Mouse (Mus musculus) C2C12 (cell line): ENCODE data around the gene Il9r.

ENCODE experiments used
- CEBPB ChIP-seq: IDR thresholded peaks from one replicate; pipeline ENCODE4 v1.6.1; 2011; ENCODE audit warnings: low read depth, mild to moderate bottlenecking, control low read depth, moderate library complexity
- MAX ChIP-seq: IDR thresholded peaks from one replicate; pipeline ENCODE4 v1.6.1; 2011; ENCODE audit warnings: mild to moderate bottlenecking, control low read depth

DNA sequence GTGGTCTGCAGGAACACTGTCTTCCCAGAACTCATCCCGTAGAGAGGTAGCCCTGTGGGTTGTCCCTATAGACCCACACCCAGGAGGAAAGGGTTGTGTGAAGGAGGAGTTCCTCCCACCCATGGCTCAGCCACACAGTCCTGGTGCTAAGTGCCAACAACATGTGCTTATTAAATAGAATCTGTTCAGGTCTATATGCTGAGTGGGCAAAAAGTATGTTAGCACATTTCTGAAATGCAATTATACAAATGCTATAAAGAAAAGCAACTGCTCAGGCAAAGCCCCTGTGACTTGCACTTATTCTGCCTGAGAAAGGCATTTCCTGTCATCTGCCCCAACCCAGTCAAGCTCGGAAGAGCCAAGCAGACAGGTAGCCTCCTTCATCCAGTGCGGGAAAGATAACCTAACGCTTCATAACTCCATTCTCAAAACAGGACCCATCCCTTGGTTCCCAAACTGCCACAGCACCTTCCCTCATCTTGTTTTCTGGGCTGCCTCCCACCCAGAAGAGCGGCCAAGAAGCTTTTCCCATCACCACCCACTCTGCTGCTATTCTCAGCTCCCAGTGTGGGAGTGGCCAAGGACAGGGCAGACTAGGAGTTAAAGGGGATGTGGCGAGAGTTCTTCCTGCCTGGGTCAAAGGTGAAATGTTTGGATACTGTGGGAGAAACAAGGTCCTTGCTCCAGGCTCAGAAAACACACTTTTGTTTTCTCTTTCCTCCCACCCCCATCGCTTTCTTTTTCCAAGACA is 43.3 kb upstream of the Il9r start:
- no peak for TF ChIP-seq MAX
- TF ChIP-seq CEBPB, result no peak
